Mouse (Mus musculus) lung, postnatal 0 days (tissue): Measurements from ENCODE around the gene Ncs1. TPM values are rescaled to one million over a fixed set of nuclear protein-coding genes. Genes with fewer than 3 reads are reported as not detected.

ENCODE experiments used
- ATAC-seq: fragments of 200-750 bp; cut with Nextera tagmentation; 2 replicates; pipeline ENCODE4 v1.8.0; 2017; ENCODE audit warnings: moderate library complexity
- DNase-seq: peaks from one replicate; pipeline ENCODE4 v3.0.0-alpha.2; 2016; ENCODE audit warnings: low spot score
- H3K27ac ChIP-seq: fragments of 300-500 bp; sonication (generic); 2 replicates; pipeline ENCODE4 v1.5.1; 2014; ENCODE audit warnings: antibody characterized with exemption, mild to moderate bottlenecking, low read length, mixed read lengths
- H3K27me3 ChIP-seq: fragments of 300-500 bp; sonication (generic); replicated peaks from 2 replicates; pipeline ENCODE4 v1.6.1; 2014; ENCODE audit warnings: low read length, mixed read lengths; ENCODE audit not compliant: insufficient read depth
- H3K36me3 ChIP-seq: fragments of 300-500 bp; sonication (generic); 2 replicates; pipeline ENCODE4 v1.6.1; 2014; ENCODE audit warnings: low read length, mixed read lengths; ENCODE audit not compliant: insufficient read depth
- H3K4me1 ChIP-seq: fragments of 300-500 bp; sonication (generic); 2 replicates; pipeline ENCODE4 v1.6.1; 2014; ENCODE audit warnings: antibody characterized with exemption, low read depth, low read length, mixed read lengths; ENCODE audit not compliant: insufficient read depth
- H3K4me2 ChIP-seq: fragments of 300-500 bp; sonication (generic); replicated peaks from 2 replicates; pipeline ENCODE4 v1.6.1; 2014; ENCODE audit warnings: low read depth, mild to moderate bottlenecking, low read length, moderate library complexity, mixed read lengths
- H3K4me3 ChIP-seq: fragments of 300-500 bp; sonication (generic); 2 replicates; pipeline ENCODE4 v1.5.1; 2014; ENCODE audit warnings: low read depth, low read length
- H3K9ac ChIP-seq: fragments of 300-500 bp; sonication (generic); replicated peaks from 2 replicates; pipeline ENCODE4 v1.6.1; 2014; ENCODE audit warnings: low read depth, mild to moderate bottlenecking
- H3K9me3 ChIP-seq: fragments of 300-500 bp; sonication (generic); 2 replicates; pipeline ENCODE4 v1.6.1; 2016; ENCODE audit warnings: low read length, mixed read lengths
- CTCF ChIP-seq: IDR thresholded peaks from 2 replicates; pipeline ENCODE4 v1.5.1; 2016; ENCODE audit warnings: antibody characterized with exemption, mild to moderate bottlenecking
- EP300 ChIP-seq: IDR thresholded peaks from 2 replicates; pipeline ENCODE4 v1.6.1; 2016; ENCODE audit warnings: antibody characterized with exemption, mild to moderate bottlenecking, control low read depth
- WGBS: fragments of 180-500 bp; shearing (Covaris S2); extraction: QIAGEN DNeasy Blood & Tissue Kit; methylation state at CpG from one replicate; pipeline ENCODE4 v1.1.7; 2014; 5-methylcytosine and 5-hydroxymethylcytosine counted together
- polyA plus RNA-seq: library from polyadenylated mRNA; unstranded; fragments of >200 nt; fragmentation: Nextera tagmentation; extraction: Ambion mirVana; gene quantifications from 2 replicates; pipeline ENCODE4 v1.2.1, GENCODE M21; 2015

The Ncs1 gene
- polyA plus RNA-seq, 1 experiment from 2014 or later = 3.8 TPM

GRCm38 (mm10) chr2:31258609-31259366 is 13.2 kb downstream of the Ncs1 start:
- Histone ChIP-seq H3K9me3 (no peaks in the 10 kb centered on the region), H3K4me2 (peak overlapping the region; percentile 74), H3K36me3 (no peaks in the 10 kb centered on the region), H3K27ac (no peak overlapping the region), H3K4me3 (peak overlapping the region; percentile 45), H3K9ac (0 out of 2 replicates have a peak overlapping the region, but pooled peaks have one; percentile 19), H3K4me1 (peaks cover 14% of the 10 kb centered on the region; the same call in 1 of the 2 replicates), H3K27me3 (no peaks in the 10 kb centered on the region)
- ATAC-seq = peak; percentile 73
- DNase-seq = peak; percentile 85
- WGBS = 15% methylated on average over 22 of the region's 22 CpGs
- no peak for TF ChIP-seq EP300

GRCm38 (mm10) chr2:31259367-31259920 is 13.8 kb downstream of the Ncs1 start:
- WGBS = 39% methylated on average over 9 of the region's 9 CpGs
- Histone ChIP-seq H3K4me1 (peaks cover 19% of the 10 kb centered on the region; the same call in 1 of the 2 replicates), H3K27me3 (no peaks in the 10 kb centered on the region), H3K4me3 (peak overlapping the region; percentile 45), H3K9ac (0 out of 2 replicates have a peak overlapping the region, but pooled peaks have one; percentile 6), H3K9me3 (no peaks in the 10 kb centered on the region), H3K4me2 (peak overlapping the region; percentile 74), H3K36me3 (no peaks in the 10 kb centered on the region), H3K27ac (no peak overlapping the region)
- DNase-seq = no peak
- TF ChIP-seq CTCF = no peak
- no peak for TF ChIP-seq EP300
- peak; percentile 8 for ATAC-seq

GRCm38 (mm10) chr2:31260549-31260948 is 14.9 kb downstream of the Ncs1 start:
- Histone ChIP-seq H3K4me1 (peaks cover 20% of the 10 kb centered on the region; the same call in 1 of the 2 replicates), H3K9ac (no peak overlapping the region), H3K4me3 (no peak overlapping the region), H3K36me3 (no peaks in the 10 kb centered on the region), H3K9me3 (no peaks in the 10 kb centered on the region), H3K27ac (no peak overlapping the region), H3K27me3 (no peaks in the 10 kb centered on the region), H3K4me2 (no peak overlapping the region)
- WGBS = 90% methylated on average over 8 of the region's 8 CpGs
- TF ChIP-seq CTCF (no peak), EP300 (no peak)
- ATAC-seq = no peak
- DNase-seq = no peak

GRCm38 (mm10) chr2:31263039-31263461 is 17.4 kb downstream of the Ncs1 start:
- DNase-seq (peak; percentile 59), ATAC-seq (peak; percentile 53)
- Histone ChIP-seq H3K9ac (no peak overlapping the region), H3K4me1 (peaks cover 9% of the 10 kb centered on the region; the same call in 1 of the 2 replicates), H3K27ac (no peak overlapping the region), H3K27me3 (no peaks in the 10 kb centered on the region), H3K4me3 (no peak overlapping the region), H3K4me2 (no peak overlapping the region), H3K36me3 (no peaks in the 10 kb centered on the region), H3K9me3 (no peaks in the 10 kb centered on the region)
- no peak for TF ChIP-seq EP300
- 38% methylated on average over 8 of the region's 8 CpGs for WGBS

GRCm38 (mm10) chr2:31263746-31264378 is 18.2 kb downstream of the Ncs1 start:
- H3K4me2 ChIP-seq = no peak overlapping the region
- H3K9me3 ChIP-seq = no peaks in the 10 kb centered on the region
- peaks cover 7% of the 10 kb centered on the region; the same call in 1 of the 2 replicates for H3K4me1 ChIP-seq
- H3K27me3 ChIP-seq = no peaks in the 10 kb centered on the region
- H3K9ac ChIP-seq = no peak overlapping the region
- no peak overlapping the region for H3K4me3 ChIP-seq
- no peaks in the 10 kb centered on the region for H3K36me3 ChIP-seq
- ATAC-seq (peak; percentile 30), DNase-seq (peak; percentile 75)
- WGBS = 21% methylated on average over 9 of the region's 10 CpGs
- no peak for TF ChIP-seq CTCF
- no peak for TF ChIP-seq EP300
- H3K27ac ChIP-seq = no peak overlapping the region

GRCm38 (mm10) chr2:31267447-31267846 is 21.8 kb downstream of the Ncs1 start:
- H3K27me3 ChIP-seq = no peaks in the 10 kb centered on the region
- DNase-seq (peak; percentile 12), ATAC-seq (no peak)
- TF ChIP-seq CTCF = no peak
- no peak for TF ChIP-seq EP300
- no peaks in the 10 kb centered on the region for H3K9me3 ChIP-seq
- H3K4me3 ChIP-seq = no peak overlapping the region
- H3K36me3 ChIP-seq = no peaks in the 10 kb centered on the region
- no peak overlapping the region for H3K27ac ChIP-seq
- H3K4me1 ChIP-seq = peaks cover 7% of the 10 kb centered on the region; the same call in 1 of the 2 replicates
- WGBS = 65% methylated on average over 6 of the region's 6 CpGs
- no peak overlapping the region for H3K4me2 ChIP-seq
- H3K9ac ChIP-seq = no peak overlapping the region
